Mouse (Mus musculus) small intestine, adult 2 months (tissue): Measurements from ENCODE around the gene Ccdc107.

Source experiments
- CTCF ChIP-seq: fragments of 200-500 bp; IDR thresholded peaks from 2 replicates; pipeline ENCODE4 v1.5.1; 2012; ENCODE audit warnings: low read depth, mild to moderate bottlenecking, control low read depth, inconsistent platforms, low read length, moderate library complexity, mixed read lengths; ENCODE audit not compliant: insufficient replicate concordance, insufficient read length; ENCODE audit errors: extremely low read depth
- POLR2A ChIP-seq: fragments of 200-500 bp; IDR thresholded peaks from 2 replicates; pipeline ENCODE4 v1.6.1; 2012; ENCODE audit warnings: low read depth, mild to moderate bottlenecking, control low read depth, inconsistent platforms, low read length, moderate library complexity

- TF ChIP-seq CTCF = no peak
- no peak for TF ChIP-seq POLR2A
Observed at GRCm38 (mm10) chr4:43513791-43514190, 21.1 kb downstream of the Ccdc107 start.
